39 mouse cellular contexts compared by ENCODE assay signal in the genomic region with DNA sequence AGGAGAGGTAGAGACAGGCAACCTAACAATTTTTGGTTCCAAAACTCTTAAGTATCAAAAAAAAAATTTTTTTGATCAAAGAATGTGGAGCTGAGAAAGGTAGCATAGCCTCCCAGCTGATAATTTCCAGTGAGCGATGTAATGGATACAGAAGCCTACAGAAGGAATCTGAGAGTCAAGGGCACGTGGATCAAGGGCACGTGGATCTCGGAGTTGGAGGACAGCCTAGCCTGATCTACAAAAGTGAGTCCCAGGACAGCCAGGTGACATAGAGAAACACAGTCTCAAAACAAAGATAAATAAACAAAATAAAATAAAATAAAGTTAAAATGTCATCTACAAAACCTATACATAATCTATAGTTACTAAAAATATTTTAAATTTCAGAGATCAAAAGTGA. TPM values are rescaled to one million over a fixed set of nuclear protein-coding genes. Genes with fewer than 3 reads are reported as not detected.
"Had no signal": no experiment of that assay in that cellular context is flagged by ENCODE, and none has a peak within 500 bp of the region (broad histone marks: within the 10 kb centered on the region; RNA-seq: fewer than 3 reads in every experiment).

No protein-coding gene starts in this region.

- H3K27ac ChIP-seq: gastrocnemius, adult 2 months; heart, embryonic 10.5 days; hindbrain, embryonic 10.5 days; hindbrain, embryonic 12.5 days; hindbrain, embryonic 14.5 days; intestine, embryonic 15.5 days; layer of hippocampus, adult 2 months; left cerebral cortex, adult 2 months; limb, embryonic 10.5 days; limb, embryonic 12.5 days; liver, embryonic 15.5 days had no signal

- ATAC-seq: hindbrain, embryonic 16.5 days; inflammation-experienced regulatory T-cells, adult 6 months; intestine, embryonic 15.5 days; intestine, postnatal 0 days had no signal

- H3K27me3 ChIP-seq: heart, embryonic 12.5 days; hindbrain, embryonic 12.5 days; intestine, embryonic 15.5 days; limb, embryonic 12.5 days; liver, embryonic 13.5 days; liver, embryonic 15.5 days had no signal

- H3K4me3 ChIP-seq: gastrocnemius, adult 2 months; heart, embryonic 10.5 days; heart, embryonic 12.5 days; hindbrain, embryonic 10.5 days; hindbrain, embryonic 12.5 days; intestine, embryonic 15.5 days; layer of hippocampus, adult 2 months; left cerebral cortex, adult 2 months; limb, embryonic 10.5 days; limb, embryonic 12.5 days; liver, embryonic 13.5 days; liver, embryonic 15.5 days had no signal

- H3K9me3 ChIP-seq: heart, embryonic 10.5 days; heart, embryonic 12.5 days; hindbrain, embryonic 10.5 days; hindbrain, embryonic 12.5 days; intestine, embryonic 15.5 days; limb, embryonic 10.5 days; limb, embryonic 12.5 days; liver, embryonic 13.5 days; liver, embryonic 15.5 days had no signal

- H3K4me2 ChIP-seq: heart, embryonic 12.5 days; hindbrain, embryonic 12.5 days; hindbrain, embryonic 14.5 days; intestine, embryonic 15.5 days; limb, embryonic 12.5 days; liver, embryonic 15.5 days had no signal

- H3K9ac ChIP-seq: heart, embryonic 12.5 days; hindbrain, embryonic 12.5 days; hindbrain, embryonic 14.5 days; intestine, embryonic 15.5 days; limb, embryonic 12.5 days; liver, embryonic 13.5 days; liver, embryonic 15.5 days had no signal

- DNase-seq: gastrocnemius, adult 2 months; gastrocnemius, postnatal 10 days; gastrocnemius, postnatal 25 days; heart, adult 18-20 months; heart, postnatal 10 days; heart, postnatal 4 days; kidney, adult 18-20 months; kidney, adult 8-10 months; kidney, postnatal 10 days; kidney, postnatal 25 days; kidney, postnatal 4 days had no signal

- H3K36me3 ChIP-seq: heart, embryonic 10.5 days; heart, embryonic 12.5 days; hindbrain, embryonic 10.5 days; hindbrain, embryonic 12.5 days; intestine, embryonic 15.5 days; limb, embryonic 10.5 days; limb, embryonic 12.5 days; liver, embryonic 13.5 days; liver, embryonic 15.5 days had no signal

- H3K4me1 ChIP-seq: heart, embryonic 12.5 days; hindbrain, embryonic 10.5 days; hindbrain, embryonic 12.5 days; intestine, embryonic 15.5 days; limb, embryonic 12.5 days had no signal

RNA-seq across cellular contexts. Expression of a gene that starts 56.0 kb away (rescaled TPM):
- total RNA-seq: gastrocnemius, adult 2 months; gastrocnemius, postnatal 10 days; gastrocnemius, postnatal 25 days; gastrocnemius, postnatal 4 days; granulocyte monocyte progenitor cell, adult 5-6 weeks; heart, adult 8-10 months; heart, postnatal 10 days; heart, postnatal 25 days; heart, postnatal 4 days; layer of hippocampus, adult 2 months; layer of hippocampus, postnatal 10 days; layer of hippocampus, postnatal 25 days; left cerebral cortex, postnatal 14 days; left cerebral cortex, postnatal 36 days had no signal
- polyA plus RNA-seq: heart, embryonic 10.5 days; heart, embryonic 12.5 days; heart, embryonic 14.5 days; heart, embryonic 16.5 days; hindbrain, embryonic 10.5 days; hindbrain, embryonic 12.5 days; hindbrain, embryonic 14.5 days; inflammation-experienced regulatory T-cells, adult 6 months; intestine, embryonic 15.5 days; intestine, postnatal 0 days; kidney, embryonic 14.5 days; kidney, embryonic 16.5 days; limb, embryonic 10.5 days; limb, embryonic 12.5 days; limb, embryonic 14.5 days; liver, embryonic 13.5 days; liver, embryonic 15.5 days had no signal
